ENCODE assay signal across 18 mouse cellular contexts in the genomic region with DNA sequence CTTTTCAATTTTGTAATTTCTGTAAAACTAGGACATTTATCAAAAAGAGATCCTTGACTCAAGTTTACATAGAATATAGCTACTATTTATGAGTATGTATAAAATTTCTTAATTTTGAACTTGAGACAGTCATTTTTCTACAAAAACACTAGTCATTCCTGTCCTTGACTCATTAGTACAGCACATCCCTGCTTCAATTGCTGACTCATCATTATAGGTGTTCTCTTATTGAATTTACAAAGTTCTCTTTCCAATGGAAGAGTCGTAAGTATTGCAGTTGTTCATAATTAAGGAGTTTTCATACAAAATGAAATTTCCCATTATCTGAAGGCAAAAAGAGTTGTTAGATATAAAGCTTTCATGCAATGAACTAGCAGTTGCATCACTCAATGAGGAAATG.
DNase-seq lines count a peak whose midpoint lies in the region; TF ChIP-seq lines count a peak whose summit lies in the region.
"Had no signal": no experiment of that assay in that cellular context is flagged by ENCODE, and none has a peak within 500 bp of the region (broad histone marks: within the 10 kb centered on the region; RNA-seq: fewer than 3 reads in every experiment).

No protein-coding gene starts in this region.

- no peak for TF ChIP-seq POLR2A in MEL (IDR thresholded peaks at IDR 0.05; ENCODE audit: control insufficient read depth in 1 of 2, insufficient read depth in 1 of 2, low read depth in 1 of 2, low read length in 2 of 2, poor library complexity in 1 of 2)

- no peaks in the 10 kb centered on the region for H3K4me1 ChIP-seq in ES-E14 (ENCODE audit: control insufficient read depth in 2 of 2, insufficient read depth in 2 of 2, low read length in 2 of 2, poor library complexity in 1 of 2)
- no peaks in the 10 kb centered on the region; a peak in 2 of 4 replicates for H3K4me1 ChIP-seq in MEL (ENCODE audit: control insufficient read depth in 1 of 2, insufficient read depth in 2 of 2, low read length in 2 of 2)

- H3K9me3 ChIP-seq in ES-E14 (ENCODE audit: control insufficient read depth, insufficient read depth, low read depth, low read length), result no peaks in the 10 kb centered on the region
- no peaks in the 10 kb centered on the region for H3K9me3 ChIP-seq in MEL (replicated peaks; ENCODE audit: insufficient read depth, low read length)
- H3K9me3 ChIP-seq: G1E had no signal

- H3K36me3 ChIP-seq in ES-E14 (ENCODE audit: control insufficient read depth, insufficient read depth, low read length, poor library complexity, severe bottlenecking) (no peaks in the 10 kb centered on the region), MEL (ENCODE audit: control insufficient read depth in 1 of 2, insufficient read depth in 2 of 2, low read length in 2 of 2) (peaks cover 0 to 6% of the 10 kb centered on the region in 2 experiments; a peak in 2 of 4 replicates)
- H3K36me3 ChIP-seq: G1E had no signal

- in situ Hi-C loops in ES-E14 (cut with MboI; ENCODE audit: low sequenced_read_pairs in 2 of 2, unreplicated experiment in 2 of 2), result no loop called here

- H3K79me2 ChIP-seq in MEL (ENCODE audit: control insufficient read depth, insufficient read depth, low read length, poor library complexity), result no peaks in the 10 kb centered on the region

- DNase-seq in ES-E14 (ENCODE audit: low read depth, low spot score) (no peak), MEL (ENCODE audit: low read depth, low spot score) (no peak)
- no peak for DNase-seq in spleen, adult 18-20 months
- DNase-seq in cerebellum, adult 11 months, result no peak
- DNase-seq: adrenal gland, adult 2 months; adrenal gland, adult 8-10 months; adrenal gland, postnatal 10 days; adrenal gland, postnatal 14 days; adrenal gland, postnatal 25 days; adrenal gland, postnatal 36 days; B cell, adult 2 months; cerebellum, adult 11-12 months; cerebellum, adult 18-20 months; cerebellum, adult 2 months; cerebellum, adult 8-10 months; cerebellum, adult 9-10 months had no signal

- H3K27me3 ChIP-seq in MEL (ENCODE audit: control insufficient read depth in 1 of 2, insufficient read depth in 2 of 2, low read length in 2 of 2), result no peaks in the 10 kb centered on the region
- H3K27me3 ChIP-seq: CH12.LX had no signal

- no peak overlapping the region for H3K9ac ChIP-seq in ES-E14 (ENCODE audit: insufficient read depth, low read depth, low read length, poor library complexity, severe bottlenecking)
- no peak overlapping the region for H3K9ac ChIP-seq in MEL (ENCODE audit: control insufficient read depth, low read depth, low read length, poor library complexity, severe bottlenecking)

- TF ChIP-seq CTCF in MEL (IDR thresholded peaks at IDR 0.05 in 2 of 3, conservative IDR thresholded peaks at IDR 0.05 in 1 of 3; ENCODE audit: control insufficient read depth in 1 of 3, insufficient read depth in 1 of 3, low read depth in 2 of 3, low read length in 3 of 3, poor library complexity in 1 of 3, severe bottlenecking in 1 of 3), result no peak

- H3K4me3 ChIP-seq in ES-E14 (ENCODE audit: insufficient read depth in 1 of 2, low read depth in 1 of 2, low read length in 2 of 2, poor library complexity in 1 of 2, severe bottlenecking in 1 of 2), result no peak overlapping the region
- no peak overlapping the region for H3K4me3 ChIP-seq in MEL (ENCODE audit: control insufficient read depth in 1 of 2, insufficient read depth in 1 of 2, low read depth in 2 of 2, low read length in 2 of 2)

- H3K27ac ChIP-seq in ES-E14 (ENCODE audit: insufficient read depth, low read depth, low read length, poor library complexity, severe bottlenecking), result no peak overlapping the region
- no peak overlapping the region for H3K27ac ChIP-seq in MEL (ENCODE audit: control insufficient read depth, low read depth, low read length)

- no peak for TF ChIP-seq EP300 in MEL (IDR thresholded peaks at IDR 0.05; ENCODE audit: low read depth in 1 of 2, low read length in 2 of 2)

- TF ChIP-seq RAD21 in MEL (IDR thresholded peaks at IDR 0.05; ENCODE audit: low read depth, low read length), result no peak

TF ChIP-seq in ES-E14, 5 proteins besides CTCF, POLR2A, EP300 and RAD21:
- no peak for TF ChIP-seq ZC3H11A (IDR thresholded peaks at IDR 0.05; ENCODE audit: borderline replicate concordance, low read depth, low read length)
- TF ChIP-seq MAFK (IDR thresholded peaks at IDR 0.05; ENCODE audit: insufficient read depth, low read depth, low read length), result peak; percentile 62; the same call in 1 of the 2 replicates

TF ChIP-seq in MEL, 35 proteins besides CTCF, POLR2A, EP300 and RAD21:
- TF ChIP-seq E2F4 (IDR thresholded peaks at IDR 0.05; ENCODE audit: borderline replicate concordance, low read depth, low read length) (no peak), RCOR1 (IDR thresholded peaks at IDR 0.05; ENCODE audit: low read depth, low read length) (no peak), MAFK (IDR thresholded peaks at IDR 0.05; ENCODE audit: borderline replicate concordance, low read depth, low read length) (peak; percentile 83), CHD1 (IDR thresholded peaks at IDR 0.05; ENCODE audit: low read depth, low read length) (no peak), USF2 (IDR thresholded peaks at IDR 0.05; ENCODE audit: borderline replicate concordance in 1 of 2, insufficient read depth in 1 of 2, low read depth in 1 of 2, low read length in 2 of 2) (no peak), NRF1 (IDR thresholded peaks at IDR 0.05; ENCODE audit: insufficient read depth, low read depth, low read length, poor library complexity, severe bottlenecking) (no peak), ELF1 (IDR thresholded peaks at IDR 0.05; ENCODE audit: low read depth, low read length) (no peak)
